Mouse (Mus musculus): ENCODE measurements around the gene Cyp51. TPM values are rescaled to one million over a fixed set of nuclear protein-coding genes. Genes with fewer than 3 reads are reported as not detected.
"Not testable (repeated sequence)": the region's sequence is repeated elsewhere in the genome, so short reads cannot be mapped to it uniquely, and the experiment has no call there.

Cyp51 gene
- total RNA-seq (2021) = 10 to 100 TPM; 45.5 to 45.6 TPM

DNA sequence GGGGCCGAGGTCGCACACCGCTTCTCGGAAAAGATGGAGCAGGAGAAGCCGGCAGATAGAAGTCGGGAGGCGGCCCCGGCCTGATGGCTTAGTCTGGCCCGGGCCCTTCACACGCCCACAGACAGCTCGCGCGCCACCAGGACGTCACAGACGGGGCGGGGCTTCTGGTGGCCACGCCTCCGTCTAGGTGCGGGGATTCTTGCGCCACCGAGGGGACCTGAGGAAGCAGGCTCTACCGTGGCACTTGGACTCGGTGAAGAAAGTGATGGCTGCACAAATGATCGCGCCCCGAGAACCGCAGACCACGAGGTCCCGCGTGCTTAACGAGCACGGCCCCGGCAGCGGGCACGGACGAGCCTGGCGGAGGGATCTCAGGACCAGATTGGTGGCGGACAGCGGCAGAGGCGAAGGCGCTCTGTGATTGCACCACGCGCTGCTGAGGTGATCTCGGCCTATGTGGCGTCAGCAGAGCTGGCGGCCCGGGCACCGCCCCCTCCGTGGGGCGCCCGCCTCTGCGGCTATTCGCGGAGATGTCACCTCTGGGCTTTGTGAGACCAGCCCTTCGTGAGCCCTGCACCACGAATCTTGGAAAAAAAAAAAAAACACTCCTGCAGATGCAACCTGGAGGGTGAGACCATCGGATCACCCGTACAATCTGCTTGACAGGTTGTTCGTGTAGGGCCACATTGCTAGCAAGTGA lies at the start of gene Cyp51:
Cyp51 (minus strand) TSS at position 406 of the 700 bp plus-strand sequence.
- DNase-seq = peak; percentile 89 to 91

DNA sequence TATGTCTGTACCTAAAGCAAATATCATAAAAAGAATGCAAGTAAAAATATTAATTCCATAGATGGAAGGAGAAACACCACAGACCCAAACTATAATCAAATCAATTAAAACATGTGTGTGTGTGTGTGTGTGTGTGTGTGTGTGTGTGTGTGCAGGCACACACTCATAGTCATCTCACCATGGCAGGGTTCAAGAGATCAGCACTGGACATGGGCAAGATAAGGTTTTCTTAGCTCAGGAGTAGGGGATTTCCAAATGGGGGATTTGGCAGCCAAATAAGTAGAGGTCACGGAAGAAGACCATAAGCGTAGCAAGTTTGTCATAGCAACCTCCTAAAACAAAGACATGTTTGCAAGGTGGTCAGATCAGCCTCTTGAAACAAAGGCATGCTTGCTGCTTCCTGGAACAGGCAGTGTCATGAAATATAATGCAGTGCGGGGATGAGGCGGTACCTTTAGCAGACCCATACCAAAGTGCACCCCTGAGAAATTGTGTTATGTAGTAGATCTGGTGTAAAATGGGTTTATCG lies 8.1 kb upstream of the Cyp51 start:
- DNase-seq = no peak

DNA sequence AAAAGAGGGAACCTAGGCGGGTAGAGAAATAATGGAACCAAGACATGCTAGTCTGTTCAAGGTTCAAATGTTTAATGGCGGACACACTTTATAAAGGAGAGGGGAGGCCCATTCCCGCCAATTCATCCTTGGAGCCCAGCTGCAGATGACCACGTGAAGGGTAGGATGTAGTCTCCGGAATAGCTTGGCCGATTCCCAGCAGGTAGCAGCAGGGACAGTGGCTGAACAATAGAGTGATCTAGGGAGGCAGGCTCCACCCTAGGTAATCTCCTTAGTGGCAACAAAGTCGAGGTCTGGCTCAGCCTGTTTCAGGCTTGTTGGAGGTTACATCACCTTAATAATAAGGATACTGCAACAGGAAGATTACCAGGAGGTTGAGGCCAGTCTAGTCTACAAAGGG lies 2.5 kb upstream of the Cyp51 start:
- not testable (repeated sequence) for DNase-seq

DNA sequence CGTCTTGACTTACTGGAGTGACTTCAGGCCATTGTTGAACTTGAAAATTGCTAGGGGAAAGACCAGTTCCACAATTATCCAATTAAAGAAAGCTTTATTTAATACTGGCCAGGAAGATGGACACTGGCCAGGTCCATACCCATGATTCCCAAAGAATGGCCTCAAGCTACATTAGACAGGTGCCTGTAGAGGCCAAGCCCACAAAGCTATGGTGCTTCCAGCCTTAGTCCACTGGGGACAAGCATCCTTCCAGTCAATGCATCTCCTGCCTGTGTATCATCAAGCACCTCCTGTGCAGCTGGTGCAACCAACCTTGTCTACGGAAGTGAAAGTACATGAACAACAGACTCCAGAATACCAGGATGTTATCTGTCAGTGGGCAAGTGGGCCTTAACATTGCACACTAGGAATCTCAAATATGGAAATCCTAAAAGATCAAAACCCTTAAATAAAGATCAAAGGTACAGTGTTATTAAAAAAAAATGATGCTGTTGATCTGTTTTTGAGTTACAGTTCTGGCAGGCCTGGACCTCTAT lies 1.2 kb upstream of the Cyp51 start:
- no peak for DNase-seq

- peak in 1 of 2 experiments; percentile 11 for DNase-seq
These were observed 763 bp downstream of the Cyp51 start for GRCm38 (mm10) chr5:4103626-4104340.

DNA sequence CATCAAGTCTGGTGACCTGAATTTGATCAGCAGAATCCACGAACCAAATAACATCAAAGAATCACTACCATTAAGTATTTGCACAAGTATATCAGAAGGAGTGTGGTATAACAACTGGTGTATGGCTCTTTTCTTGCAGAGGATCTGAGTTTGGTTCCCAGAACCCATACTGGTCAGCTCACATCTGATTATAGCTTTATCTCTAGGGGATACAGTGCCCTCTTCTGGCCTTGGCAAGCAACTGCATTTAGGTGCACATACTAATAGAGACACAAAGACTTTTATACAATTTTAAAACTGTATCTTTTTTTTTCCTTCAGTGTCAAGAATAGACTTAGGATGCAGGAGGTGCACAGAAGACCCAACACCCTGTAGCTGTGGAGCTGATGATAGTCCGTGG lies 2.8 kb downstream of the Cyp51 start:
- no peak for DNase-seq

- no peak for DNase-seq
These were observed 3.5 kb downstream of the Cyp51 start for GRCm38 (mm10) chr5:4101031-4101430.

GRCm38 (mm10) chr5:4094471-4094870 lies 10.1 kb downstream of the Cyp51 start:
- DNase-seq = no peak

DNA sequence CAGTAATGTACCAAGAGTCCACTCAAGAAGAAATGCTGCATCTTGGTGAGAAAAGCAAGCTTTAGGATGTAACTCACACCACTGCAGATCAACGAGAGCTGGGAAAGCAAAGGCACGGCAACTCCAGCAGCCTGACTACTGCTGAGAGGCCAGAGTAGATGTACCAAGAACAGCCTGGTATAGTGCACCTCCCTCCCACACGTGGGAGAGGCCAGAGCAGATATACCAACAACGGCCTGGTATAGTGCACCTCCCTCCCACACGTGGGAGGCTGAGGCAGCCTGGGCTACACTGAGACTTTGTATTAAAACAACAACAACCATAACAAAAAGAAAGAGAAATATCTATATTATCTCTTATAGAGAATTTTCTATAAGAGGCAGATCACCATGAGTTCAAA lies 16.4 kb downstream of the Cyp51 start:
- DNase-seq = no peak

GRCm38 (mm10) chr5:4086309-4086708 lies 18.2 kb downstream of the Cyp51 start:
- no peak for DNase-seq

DNA sequence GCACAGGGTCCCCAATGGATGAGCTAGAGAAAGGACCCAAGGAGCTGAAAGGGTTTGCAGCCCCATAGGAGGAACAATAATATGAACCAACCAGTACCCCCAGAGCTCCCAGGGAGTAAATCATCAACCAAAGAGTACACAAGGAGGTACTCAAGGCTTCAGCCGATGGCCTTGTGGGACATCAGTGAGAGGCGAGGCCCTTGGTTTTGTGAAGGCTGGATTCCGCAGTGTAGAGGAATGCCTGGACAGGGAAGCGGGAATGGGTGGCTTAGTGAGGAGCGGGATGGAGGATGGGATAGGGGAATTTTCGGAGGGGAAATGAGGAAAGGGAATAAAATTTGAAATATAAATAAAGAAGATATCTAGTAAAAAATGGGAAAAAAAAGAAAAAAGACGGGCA lies 19.6 kb downstream of the Cyp51 start:
- DNase-seq = no peak

DNA sequence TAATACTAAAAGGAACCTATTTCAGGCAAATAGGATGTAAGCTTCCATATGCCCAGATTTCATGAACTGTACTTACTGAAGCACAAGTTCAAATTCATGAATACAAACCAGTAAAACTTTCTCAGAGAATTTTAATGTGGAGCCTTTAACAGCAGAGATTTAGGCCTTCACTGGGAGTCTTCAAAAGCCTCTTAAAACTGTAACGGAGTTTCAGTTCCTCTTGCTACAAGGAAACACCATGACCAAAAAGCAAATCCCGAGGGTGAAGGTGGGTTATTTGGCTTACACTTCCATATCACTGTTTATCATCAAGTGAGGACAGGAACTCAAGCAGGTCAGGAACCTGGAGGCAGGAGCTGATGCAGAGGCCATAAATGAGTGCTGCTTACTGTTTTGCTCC lies 23.0 kb downstream of the Cyp51 start:
- DNase-seq = no peak

DNA sequence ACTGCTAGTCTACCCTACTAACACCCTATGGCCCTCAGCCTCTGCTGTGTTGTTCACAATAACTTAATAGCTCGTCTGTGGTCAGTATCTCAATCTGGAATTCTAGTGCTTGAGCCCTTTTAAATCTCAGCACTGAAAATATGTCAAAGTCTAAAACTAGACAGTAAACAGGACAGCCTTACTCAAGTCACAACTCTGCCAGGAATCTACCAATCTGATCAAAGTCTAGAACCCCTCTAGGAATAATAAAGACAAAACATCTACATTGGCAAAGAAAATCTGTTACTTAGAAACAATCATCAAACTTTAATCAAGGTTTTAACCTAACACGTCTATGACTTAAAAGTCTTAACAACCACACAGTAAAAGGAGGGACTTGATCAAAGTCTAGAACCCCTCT lies 23.7 kb downstream of the Cyp51 start:
- no peak for DNase-seq

DNA sequence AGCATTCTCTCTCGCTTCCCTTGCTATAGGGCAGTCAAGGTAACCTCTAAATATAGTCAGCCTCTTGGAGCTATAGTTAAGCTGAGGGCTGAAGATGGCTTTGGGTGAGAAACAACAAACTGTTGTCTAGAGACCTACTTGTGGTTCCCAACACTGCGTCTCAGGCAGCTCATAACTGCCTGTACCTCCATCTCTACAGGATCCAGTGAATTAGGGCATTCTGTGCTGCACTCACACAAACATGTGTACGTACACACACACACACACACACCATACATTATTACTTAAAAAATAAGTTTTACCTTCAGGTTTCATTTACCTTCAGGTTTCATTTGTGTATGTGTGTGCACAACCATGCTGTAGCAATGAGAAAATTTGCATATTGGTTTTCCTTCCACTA lies 25.5 kb downstream of the Cyp51 start:
- DNase-seq = no peak

DNA sequence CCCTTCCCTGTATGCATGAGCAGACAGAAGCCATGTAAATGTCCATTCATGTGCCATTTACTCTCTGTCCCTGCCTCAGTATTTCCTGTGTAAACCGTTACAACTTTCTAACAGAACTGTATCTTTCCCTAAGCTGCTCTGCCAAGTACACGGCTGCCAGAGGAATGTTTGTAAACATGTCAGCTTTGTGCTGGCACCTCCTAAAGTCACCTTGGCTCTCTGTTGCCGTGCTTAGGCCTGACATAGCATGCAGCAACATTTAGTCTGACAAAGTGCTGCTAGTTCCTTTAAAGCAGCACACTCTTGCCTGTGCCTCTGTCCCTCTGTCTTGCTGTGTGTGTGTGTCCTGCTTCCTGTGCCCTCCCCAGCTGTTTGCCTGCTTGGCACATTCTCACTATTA lies 37.3 kb downstream of the Cyp51 start:
- no peak for DNase-seq

- DNase-seq = no peak
These were observed 38.0 kb downstream of the Cyp51 start for GRCm38 (mm10) chr5:4066476-4067115.

GRCm38 (mm10) chr5:4060313-4060712 lies 44.2 kb downstream of the Cyp51 start:
- DNase-seq = no peak

GRCm38 (mm10) chr5:4040922-4041321 lies 63.6 kb downstream of the Cyp51 start:
- no peak for DNase-seq

GRCm38 (mm10) chr5:4040372-4040771 lies 64.2 kb downstream of the Cyp51 start:
- DNase-seq = no peak

- DNase-seq = no peak
These were observed 65.2 kb downstream of the Cyp51 start for GRCm38 (mm10) chr5:4039351-4039750.

- DNase-seq = no peak
These were observed 67.9 kb downstream of the Cyp51 start for GRCm38 (mm10) chr5:4036686-4037085.

DNA sequence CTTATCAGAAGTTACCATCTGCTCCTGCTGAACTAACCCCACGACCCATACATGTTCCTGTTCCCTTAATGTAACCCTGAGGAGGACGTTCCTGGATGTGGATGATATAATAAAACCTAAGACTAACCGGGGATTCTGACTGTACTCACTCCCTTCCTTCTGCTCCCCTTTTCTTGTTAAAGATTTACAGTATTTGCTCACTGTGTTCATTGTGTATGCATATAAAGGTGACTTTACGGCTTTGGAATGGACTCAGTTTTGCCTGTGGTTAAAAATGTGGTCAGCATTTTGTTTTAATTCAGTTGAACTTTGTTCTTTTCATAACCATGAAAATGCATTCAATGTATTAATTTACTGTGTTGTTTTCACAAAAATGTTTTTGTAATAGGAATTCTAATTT lies 72.7 kb downstream of the Cyp51 start:
- DNase-seq = no peak

Measured in layer of hippocampus, postnatal 36 days (tissue).